Mouse (Mus musculus): ENCODE data around the gene Mfsd6.

- no peak for TF ChIP-seq CTCF (IDR thresholded peaks at IDR 0.05; ENCODE audit: extremely low read depth, insufficient read depth, insufficient read length, insufficient replicate concordance)
- TF ChIP-seq POLR2A (IDR thresholded peaks at IDR 0.05; ENCODE audit: low read depth, low read length), result no peak
Observed at GRCm38 (mm10) chr1:52722586-52722985, 4.7 kb downstream of the Mfsd6 start.
